Mouse (Mus musculus): ENCODE measurements at regions not wholly inside any gene's neighbourhood (a gene's known extent, or its start where the extent isn't known, plus 50 kb on each side); places are given as distances from the start of the nearest gene placed in this dataset.

DNA sequence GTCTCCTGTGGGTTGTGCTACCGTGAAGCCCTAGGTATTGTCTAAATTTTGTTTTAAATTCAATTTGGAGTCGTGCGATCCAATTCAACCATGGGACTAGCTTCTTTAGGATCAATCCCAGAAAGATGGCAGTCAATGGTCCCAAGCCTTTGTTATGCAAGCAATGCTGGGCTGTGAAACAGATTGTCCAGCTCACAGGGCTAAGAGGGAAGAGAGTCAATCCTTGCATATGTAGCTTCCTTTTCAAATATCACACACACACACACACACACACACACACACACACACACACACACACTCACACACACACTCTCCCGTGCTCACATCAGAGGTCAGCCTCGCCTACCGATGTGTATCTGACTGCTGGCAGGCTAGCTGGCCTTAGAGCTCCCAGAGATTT, 373.8 kb upstream of the Gm10131 start:
- Histone ChIP-seq H3K27ac (ENCODE audit: low read length) (no peak overlapping the region), H3K4me2 (ENCODE audit: low read depth, low read length) (no peak overlapping the region), H3K4me1 (ENCODE audit: control insufficient read depth, insufficient read depth, low read length) (no peaks in the 10 kb centered on the region), H3K9me3 (replicated peaks; ENCODE audit: control insufficient read depth, low read length) (no peaks in the 10 kb centered on the region), H3K4me3 (ENCODE audit: low read length) (no peak overlapping the region), H3K27me3 (ENCODE audit: control insufficient read depth, insufficient read depth, low read length) (no peaks in the 10 kb centered on the region), H3K36me3 (ENCODE audit: control insufficient read depth, insufficient read depth) (no peaks in the 10 kb centered on the region), H3K9ac (ENCODE audit: low read length) (no peak overlapping the region)
- WGBS: 82% methylated on average over 6 of the region's 6 CpGs
- no peak for ATAC-seq (replicated peaks; ENCODE audit: extremely low read depth, insufficient read depth, low FRiP score)

DNA sequence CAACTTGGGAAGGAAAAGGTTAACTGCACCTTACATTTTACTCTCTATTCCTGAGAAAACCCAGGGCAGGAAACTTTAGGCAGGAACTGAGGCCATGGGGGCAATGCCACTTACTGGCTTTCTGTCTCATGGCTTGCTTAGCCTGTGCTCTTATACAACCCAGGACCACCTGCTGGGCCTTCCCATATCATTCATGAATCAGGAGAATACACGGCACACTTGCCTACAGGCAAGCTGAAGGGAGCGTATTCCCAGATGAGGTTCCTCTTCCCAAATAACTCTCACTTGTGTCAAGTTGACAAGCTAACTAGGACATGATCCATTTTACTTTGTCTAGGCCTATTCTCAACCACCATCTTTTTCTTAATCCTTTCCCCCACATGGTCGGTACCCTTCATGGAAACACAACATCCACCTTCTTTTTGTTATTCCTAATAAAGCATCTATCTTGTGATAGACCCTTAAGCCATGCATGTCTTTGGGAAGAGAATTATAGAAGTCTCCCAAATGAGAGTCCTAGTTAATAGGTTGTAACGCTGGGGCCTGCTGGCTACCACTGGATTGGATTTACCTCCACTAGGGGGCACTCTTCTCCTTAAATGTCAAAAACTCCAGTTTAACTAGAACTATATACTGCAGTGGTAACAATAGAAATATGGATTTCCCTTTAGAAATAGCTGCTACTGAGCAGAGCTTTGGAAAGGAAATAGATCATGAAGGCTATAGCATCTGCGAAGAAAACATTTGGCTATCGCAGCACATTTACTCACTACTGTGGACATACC, 373.2 kb upstream of the Gm10131 start:
- no peaks in the 10 kb centered on the region for H3K9me3 ChIP-seq (replicated peaks; ENCODE audit: control insufficient read depth, low read length)
- 62% methylated on average over 6 of the region's 6 CpGs for WGBS
- no peak overlapping the region for H3K9ac ChIP-seq (ENCODE audit: low read length)
- H3K4me3 ChIP-seq (ENCODE audit: low read length): no peak overlapping the region
- no peak overlapping the region for H3K27ac ChIP-seq (ENCODE audit: low read length)
- H3K4me1 ChIP-seq (ENCODE audit: control insufficient read depth, insufficient read depth, low read length): no peaks in the 10 kb centered on the region
- no peak for ATAC-seq (replicated peaks; ENCODE audit: extremely low read depth, insufficient read depth, low FRiP score)
- H3K4me2 ChIP-seq (ENCODE audit: low read depth, low read length): no peak overlapping the region
- H3K36me3 ChIP-seq (ENCODE audit: control insufficient read depth, insufficient read depth): no peaks in the 10 kb centered on the region
- no peaks in the 10 kb centered on the region for H3K27me3 ChIP-seq (ENCODE audit: control insufficient read depth, insufficient read depth, low read length)

DNA sequence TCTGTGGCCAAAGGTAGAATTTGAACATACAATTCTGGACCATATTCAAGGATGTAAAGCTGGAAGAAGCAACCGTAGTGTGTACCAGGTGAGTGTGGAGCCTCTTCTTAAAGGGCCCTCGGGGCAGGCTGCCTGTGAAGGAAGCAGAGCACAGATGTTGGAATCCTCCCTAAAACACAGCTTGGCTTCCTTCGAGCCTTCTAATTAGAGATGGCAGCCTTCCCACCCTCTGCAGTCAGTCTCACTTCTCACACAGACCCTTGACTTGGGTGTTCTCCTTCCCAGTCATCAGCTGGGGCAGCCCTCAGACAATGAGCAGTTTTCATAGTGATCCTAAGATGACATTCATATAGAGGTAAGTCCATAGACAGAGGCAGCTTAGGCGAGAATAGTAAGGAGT, 371.7 kb upstream of the Gm10131 start:
- Histone ChIP-seq H3K27me3 (ENCODE audit: control insufficient read depth, insufficient read depth, low read length) (no peaks in the 10 kb centered on the region), H3K9ac (ENCODE audit: low read length) (no peak overlapping the region), H3K4me2 (ENCODE audit: low read depth, low read length) (no peak overlapping the region), H3K9me3 (replicated peaks; ENCODE audit: control insufficient read depth, low read length) (no peaks in the 10 kb centered on the region), H3K27ac (ENCODE audit: low read length) (no peak overlapping the region), H3K36me3 (ENCODE audit: control insufficient read depth, insufficient read depth) (no peaks in the 10 kb centered on the region), H3K4me1 (ENCODE audit: control insufficient read depth, insufficient read depth, low read length) (no peaks in the 10 kb centered on the region), H3K4me3 (ENCODE audit: low read length) (no peak overlapping the region)
- no peak for ATAC-seq (replicated peaks; ENCODE audit: extremely low read depth, insufficient read depth, low FRiP score)
- WGBS: 67% methylated on average over 4 of the region's 4 CpGs

DNA sequence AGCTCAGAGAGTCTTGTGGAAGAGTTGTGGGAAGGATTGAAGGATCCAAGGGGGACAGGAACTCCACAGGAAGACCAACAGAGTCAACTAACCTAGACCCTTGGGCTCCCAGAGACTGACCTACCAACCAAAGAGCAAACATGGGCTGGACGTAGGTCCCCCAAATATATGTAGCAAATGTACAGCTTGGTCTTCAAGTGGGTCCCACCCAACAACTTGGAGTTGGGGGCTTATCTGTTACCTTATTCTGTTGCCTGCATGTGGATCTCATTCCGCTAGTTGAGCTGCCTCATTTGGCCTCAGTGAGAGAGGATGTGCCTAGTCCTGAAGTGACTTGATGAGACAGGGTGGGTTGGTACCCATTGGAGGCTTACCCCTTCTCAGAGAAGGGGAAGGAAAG, 371.1 kb upstream of the Gm10131 start:
- no peaks in the 10 kb centered on the region for H3K27me3 ChIP-seq (ENCODE audit: control insufficient read depth, insufficient read depth, low read length)
- WGBS: 93% methylated on average over 2 of the region's 2 CpGs
- no peak overlapping the region for H3K9ac ChIP-seq (ENCODE audit: low read length)
- ATAC-seq (replicated peaks; ENCODE audit: extremely low read depth, insufficient read depth, low FRiP score): no peak
- H3K4me3 ChIP-seq (ENCODE audit: low read length): no peak overlapping the region
- H3K9me3 ChIP-seq (replicated peaks; ENCODE audit: control insufficient read depth, low read length): no peaks in the 10 kb centered on the region
- no peak overlapping the region for H3K27ac ChIP-seq (ENCODE audit: low read length)
- no peak overlapping the region for H3K4me2 ChIP-seq (ENCODE audit: low read depth, low read length)
- no peaks in the 10 kb centered on the region for H3K36me3 ChIP-seq (ENCODE audit: control insufficient read depth, insufficient read depth)
- H3K4me1 ChIP-seq (ENCODE audit: control insufficient read depth, insufficient read depth, low read length): no peaks in the 10 kb centered on the region

DNA sequence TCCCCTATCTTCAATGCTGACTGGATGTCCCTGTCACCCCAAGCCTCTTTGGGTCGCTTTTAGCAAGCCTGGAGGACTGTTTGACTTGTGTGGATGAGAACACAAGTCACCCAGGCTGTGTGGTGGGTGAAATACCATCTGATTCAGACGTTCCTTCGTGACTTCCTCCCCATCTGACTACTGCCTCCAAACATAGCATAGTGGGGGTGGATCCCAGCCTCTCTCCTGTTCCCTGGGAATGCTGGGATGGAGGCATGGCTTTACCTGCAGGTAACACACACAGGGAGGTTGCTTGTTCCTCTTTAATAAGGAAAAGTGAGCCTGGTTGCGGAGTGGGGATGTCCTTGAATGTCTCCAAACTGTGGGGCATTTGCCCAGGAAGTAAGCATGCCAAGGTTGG, 369.0 kb upstream of the Gm10131 start:
- 78% methylated on average over 4 of the region's 4 CpGs for WGBS
- Histone ChIP-seq H3K9ac (ENCODE audit: low read length) (no peak overlapping the region), H3K4me1 (ENCODE audit: control insufficient read depth, insufficient read depth, low read length) (no peaks in the 10 kb centered on the region), H3K27me3 (ENCODE audit: control insufficient read depth, insufficient read depth, low read length) (no peaks in the 10 kb centered on the region), H3K27ac (ENCODE audit: low read length) (no peak overlapping the region), H3K4me2 (ENCODE audit: low read depth, low read length) (no peak overlapping the region), H3K9me3 (replicated peaks; ENCODE audit: control insufficient read depth, low read length) (no peaks in the 10 kb centered on the region), H3K4me3 (ENCODE audit: low read length) (no peak overlapping the region), H3K36me3 (ENCODE audit: control insufficient read depth, insufficient read depth) (no peaks in the 10 kb centered on the region)
- no peak for ATAC-seq (replicated peaks; ENCODE audit: extremely low read depth, insufficient read depth, low FRiP score)

DNA sequence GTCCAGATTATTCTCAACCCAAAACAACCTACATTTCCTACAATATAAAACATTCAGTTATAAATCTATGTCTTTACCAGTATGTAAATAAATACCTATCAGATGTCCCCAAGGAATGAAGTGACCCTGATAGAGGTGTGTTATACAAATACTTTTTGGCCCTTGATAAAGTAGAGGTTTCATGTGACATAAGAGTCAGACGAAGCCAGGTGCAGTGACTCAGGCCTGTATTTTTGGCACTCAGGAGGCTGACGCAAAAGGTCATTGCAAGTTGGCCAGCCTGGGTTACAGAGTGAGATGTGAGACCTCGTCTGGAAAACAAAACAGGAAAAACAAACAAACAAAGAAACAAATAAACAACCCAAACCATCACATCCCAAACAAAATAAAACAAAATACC, 367.4 kb upstream of the Gm10131 start:
- Histone ChIP-seq H3K4me2 (ENCODE audit: low read depth, low read length) (no peak overlapping the region), H3K36me3 (ENCODE audit: control insufficient read depth, insufficient read depth) (no peaks in the 10 kb centered on the region), H3K27me3 (ENCODE audit: control insufficient read depth, insufficient read depth, low read length) (no peaks in the 10 kb centered on the region), H3K9me3 (replicated peaks; ENCODE audit: control insufficient read depth, low read length) (no peaks in the 10 kb centered on the region), H3K4me1 (ENCODE audit: control insufficient read depth, insufficient read depth, low read length) (peaks cover 8% of the 10 kb centered on the region; the same call in 1 of the 2 replicates), H3K9ac (ENCODE audit: low read length) (no peak overlapping the region), H3K4me3 (ENCODE audit: low read length) (no peak overlapping the region), H3K27ac (ENCODE audit: low read length) (no peak overlapping the region)
- 37% methylated on average over 3 of the region's 3 CpGs for WGBS
- no peak for ATAC-seq (replicated peaks; ENCODE audit: extremely low read depth, insufficient read depth, low FRiP score)

DNA sequence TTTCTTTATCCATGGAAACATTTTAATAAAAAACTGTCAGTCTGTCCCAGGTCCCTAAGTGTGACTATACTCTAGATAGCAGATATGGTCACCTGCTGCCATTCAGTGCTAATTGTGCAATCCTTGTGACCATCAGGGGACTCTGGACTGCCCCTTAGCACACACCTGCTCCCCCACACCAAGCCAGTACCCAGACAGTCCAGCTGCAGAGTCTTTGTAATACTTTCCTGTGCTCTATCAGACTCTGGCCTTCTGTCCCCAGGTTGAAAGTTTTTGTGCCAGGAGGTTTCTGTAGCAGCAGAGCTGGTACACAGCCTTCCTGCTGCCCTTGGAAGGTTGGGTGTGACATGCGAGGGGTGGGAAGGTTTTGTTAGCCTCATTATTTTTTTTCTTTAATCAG, 366.9 kb upstream of the Gm10131 start:
- H3K4me3 ChIP-seq (ENCODE audit: low read length): no peak overlapping the region
- no peaks in the 10 kb centered on the region for H3K36me3 ChIP-seq (ENCODE audit: control insufficient read depth, insufficient read depth)
- peaks cover 12% of the 10 kb centered on the region for H3K4me1 ChIP-seq (ENCODE audit: control insufficient read depth, insufficient read depth, low read length)
- ATAC-seq (replicated peaks; ENCODE audit: extremely low read depth, insufficient read depth, low FRiP score): no peak
- no peak overlapping the region for H3K27ac ChIP-seq (ENCODE audit: low read length)
- no peaks in the 10 kb centered on the region for H3K27me3 ChIP-seq (ENCODE audit: control insufficient read depth, insufficient read depth, low read length)
- no peak overlapping the region for H3K4me2 ChIP-seq (ENCODE audit: low read depth, low read length)
- WGBS: 77% methylated on average over 1 of the region's 1 CpGs
- H3K9me3 ChIP-seq (replicated peaks; ENCODE audit: control insufficient read depth, low read length): no peaks in the 10 kb centered on the region
- no peak overlapping the region for H3K9ac ChIP-seq (ENCODE audit: low read length)

DNA sequence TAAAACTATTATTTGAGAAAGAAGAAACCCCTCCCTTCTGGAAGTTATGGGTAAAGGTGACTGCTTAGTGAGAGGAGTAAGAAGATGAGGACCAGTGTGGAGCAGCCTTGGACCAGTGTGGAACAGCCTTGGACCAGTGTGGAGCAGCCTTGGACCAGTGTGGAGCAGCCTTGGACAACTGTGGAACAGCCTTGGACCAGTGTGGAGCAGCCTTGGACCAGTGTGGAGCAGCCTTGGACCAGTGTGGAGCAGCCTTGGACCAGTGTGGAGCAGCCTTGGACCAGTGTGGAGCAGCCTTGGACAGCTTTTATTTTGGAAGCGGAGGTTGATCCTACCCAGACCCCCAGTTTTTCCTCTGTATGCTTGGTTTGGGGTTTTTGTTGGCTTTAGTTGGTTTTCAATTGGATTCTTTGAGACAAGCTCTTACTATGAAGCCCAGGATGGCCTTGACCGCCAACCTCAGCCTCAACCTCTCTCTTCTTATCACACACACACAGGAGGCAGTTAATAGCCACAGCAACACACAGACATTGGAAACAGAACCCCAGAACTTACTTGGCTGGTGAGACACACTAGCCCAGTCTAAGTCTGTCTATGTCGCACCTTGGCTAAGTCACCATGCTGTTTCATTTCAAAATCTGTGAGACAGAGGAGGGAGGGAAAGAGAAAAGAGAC, 364.7 kb upstream of the Gm10131 start:
- Histone ChIP-seq H3K27ac (ENCODE audit: low read length) (no peak overlapping the region), H3K4me1 (ENCODE audit: control insufficient read depth, insufficient read depth, low read length) (peaks cover 28% of the 10 kb centered on the region), H3K27me3 (ENCODE audit: control insufficient read depth, insufficient read depth, low read length) (no peaks in the 10 kb centered on the region), H3K36me3 (ENCODE audit: control insufficient read depth, insufficient read depth) (no peaks in the 10 kb centered on the region), H3K9ac (ENCODE audit: low read length) (no peak overlapping the region), H3K9me3 (replicated peaks; ENCODE audit: control insufficient read depth, low read length) (no peaks in the 10 kb centered on the region), H3K4me2 (ENCODE audit: low read depth, low read length) (no peak overlapping the region), H3K4me3 (ENCODE audit: low read length) (no peak overlapping the region)
- ATAC-seq (replicated peaks; ENCODE audit: extremely low read depth, insufficient read depth, low FRiP score): no peak
- WGBS: 94% methylated on average over 3 of the region's 3 CpGs

DNA sequence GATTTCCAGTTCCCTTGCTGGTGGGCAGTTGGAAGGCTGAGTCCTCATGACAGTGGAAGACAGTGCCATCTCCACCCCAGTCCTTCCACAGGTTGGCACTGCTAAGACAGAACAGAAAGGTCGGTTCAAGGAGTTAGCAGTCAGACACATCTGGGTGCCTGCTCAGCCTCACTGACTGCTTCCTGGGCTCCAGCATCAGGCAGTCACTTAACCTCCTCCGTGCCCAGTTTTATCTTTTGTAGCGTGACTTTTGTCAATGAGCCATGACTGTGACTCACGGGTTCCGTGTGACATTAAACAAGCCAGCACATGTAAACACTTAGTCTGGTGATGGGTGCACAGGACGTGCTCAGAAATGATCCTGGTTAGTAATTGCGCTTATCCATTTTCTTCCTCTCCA, 363.1 kb upstream of the Gm10131 start:
- H3K27ac ChIP-seq (ENCODE audit: low read length): peak overlapping the region; percentile 52
- ATAC-seq (replicated peaks; ENCODE audit: extremely low read depth, insufficient read depth, low FRiP score): peak; percentile 72
- no peaks in the 10 kb centered on the region for H3K9me3 ChIP-seq (replicated peaks; ENCODE audit: control insufficient read depth, low read length)
- H3K4me3 ChIP-seq (ENCODE audit: low read length): no peak overlapping the region
- peaks cover 31% of the 10 kb centered on the region for H3K4me1 ChIP-seq (ENCODE audit: control insufficient read depth, insufficient read depth, low read length)
- H3K27me3 ChIP-seq (ENCODE audit: control insufficient read depth, insufficient read depth, low read length): no peaks in the 10 kb centered on the region
- no peaks in the 10 kb centered on the region for H3K36me3 ChIP-seq (ENCODE audit: control insufficient read depth, insufficient read depth)
- no peak overlapping the region for H3K9ac ChIP-seq (ENCODE audit: low read length)
- WGBS: 38% methylated on average over 7 of the region's 7 CpGs
- H3K4me2 ChIP-seq (ENCODE audit: low read depth, low read length): no peak overlapping the region
